Mouse (Mus musculus): ENCODE results near the gene Palm. TPM values are rescaled to one million over a fixed set of nuclear protein-coding genes. Genes with fewer than 3 reads are reported as not detected.

Palm gene
- polyA plus RNA-seq, 2 experiments from 2014 or later, result 0.55 to 0.95 TPM

DNA sequence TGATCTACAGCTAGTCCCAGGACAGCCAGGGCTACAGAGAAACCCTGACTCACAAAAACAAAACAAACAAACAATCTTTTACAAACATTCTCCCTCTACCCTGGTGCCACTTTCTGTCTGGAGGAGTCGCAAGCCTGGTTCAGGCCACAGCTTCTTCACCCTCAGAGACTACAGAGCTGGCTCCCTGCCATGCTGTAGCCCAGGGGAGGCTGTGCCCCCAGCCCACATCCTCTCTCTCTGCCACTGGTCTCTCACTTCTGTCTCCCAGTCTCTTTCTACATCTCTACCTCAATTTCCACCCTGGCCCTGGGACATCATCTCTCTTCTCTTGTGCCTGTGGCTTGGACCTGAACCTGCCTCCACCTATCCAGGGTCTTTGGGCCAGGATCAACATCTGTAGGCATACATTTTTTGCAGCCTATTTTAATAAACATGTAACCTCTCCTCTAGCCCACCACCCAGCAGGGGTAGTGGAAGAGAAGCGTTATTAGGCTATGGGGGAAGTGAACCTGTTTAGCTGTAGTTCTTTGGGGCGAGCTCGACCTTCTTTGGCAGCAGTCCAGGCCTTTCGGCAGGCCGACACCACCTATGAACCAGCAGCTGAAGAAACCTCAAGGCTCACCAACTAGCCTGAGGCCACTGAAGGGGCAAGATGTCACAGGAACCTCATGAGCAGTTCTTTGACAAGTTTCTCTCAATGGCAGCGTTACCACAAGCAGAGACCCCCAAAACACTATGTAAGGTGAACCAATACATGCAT is 38.8 kb downstream of the Palm start:
- no peak for ATAC-seq

DNA sequence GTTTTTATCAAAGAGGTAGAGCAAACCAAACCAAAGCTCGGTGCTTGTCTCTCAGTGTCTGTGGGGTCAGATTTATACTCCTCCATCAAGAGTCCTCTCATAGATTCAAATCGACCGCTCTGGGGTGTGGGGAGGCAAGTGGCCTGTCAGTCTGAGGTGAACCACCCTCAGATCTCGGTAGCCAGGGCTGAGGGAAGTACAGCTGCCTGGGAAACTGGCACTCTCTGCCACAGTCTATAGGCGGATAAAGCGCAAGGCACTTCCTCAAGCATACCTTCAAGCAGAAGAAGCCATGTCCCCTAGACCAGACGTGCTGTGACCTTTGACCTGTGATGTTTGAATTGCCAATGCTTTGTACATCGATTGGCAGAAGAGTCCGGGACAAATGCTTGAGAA is 39.4 kb downstream of the Palm start:
- ATAC-seq, result no peak

DNA sequence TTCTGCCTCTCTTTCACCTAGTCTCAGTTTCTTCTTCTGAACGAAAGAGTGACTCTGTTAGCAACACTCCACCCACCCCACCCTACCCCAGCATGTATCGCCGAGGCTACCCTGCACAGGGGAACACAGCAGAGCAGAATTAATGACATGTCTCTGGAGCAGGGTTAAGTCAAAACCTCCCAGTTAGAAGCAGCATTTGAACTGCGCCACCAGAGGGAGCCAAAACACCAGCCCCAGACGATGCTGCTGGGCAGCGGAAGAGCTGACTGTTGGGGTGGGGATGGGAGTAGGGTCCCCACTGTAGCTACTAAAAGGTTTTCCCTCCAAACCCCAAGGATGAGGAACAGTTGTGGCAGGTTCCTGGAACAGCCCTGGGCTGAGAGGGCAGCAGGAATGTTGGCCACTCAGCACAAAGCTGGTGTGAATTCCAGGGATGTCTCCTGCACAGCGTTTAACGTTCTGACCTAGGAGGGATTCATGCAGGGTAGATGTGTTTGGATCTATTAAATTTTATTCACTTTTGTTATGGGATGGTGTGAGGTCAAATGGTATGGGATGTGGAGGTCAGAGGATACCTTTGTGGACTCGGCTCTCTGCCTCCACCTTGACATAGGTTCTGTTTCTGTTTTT is 41.5 kb downstream of the Palm start:
- ATAC-seq, result peak; percentile 59

DNA sequence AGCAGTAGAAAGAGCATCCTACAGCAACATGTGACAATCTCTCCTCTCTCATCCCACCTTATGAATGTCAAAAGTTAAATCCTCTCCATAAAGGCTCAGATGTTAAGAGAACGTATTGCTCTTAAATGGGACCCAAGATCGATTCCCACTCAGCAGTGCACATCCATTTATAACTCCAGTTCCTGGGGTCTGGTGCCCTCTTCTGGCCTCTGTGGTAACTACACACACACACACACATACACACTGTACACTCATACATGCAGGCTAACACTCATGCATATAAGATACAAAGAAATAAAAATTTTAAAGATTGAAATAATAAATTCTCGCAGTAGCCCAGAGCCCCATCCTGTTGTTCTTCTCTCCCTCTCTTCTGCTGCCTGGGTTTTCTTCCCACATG is 43.5 kb downstream of the Palm start:
- ATAC-seq, result no peak

DNA sequence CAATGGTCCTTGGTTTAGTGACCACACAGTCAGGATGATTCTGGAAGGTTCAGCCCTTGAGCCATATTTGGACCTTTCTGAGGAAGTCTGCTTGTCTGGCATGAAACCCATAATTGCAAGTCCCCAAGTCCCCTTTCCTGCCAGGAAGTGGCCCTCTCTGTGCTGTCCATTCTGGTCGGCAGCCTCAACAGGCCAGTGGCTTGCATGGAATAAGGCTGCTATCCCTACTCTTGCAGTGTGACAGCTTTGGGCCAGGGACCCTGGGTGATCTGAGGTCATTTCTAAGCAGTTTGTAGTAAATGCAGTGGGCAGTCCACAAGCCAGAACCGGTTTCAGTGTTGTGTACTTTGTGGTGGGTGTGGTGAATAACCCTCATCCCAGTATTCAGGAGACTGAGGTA is 44.8 kb downstream of the Palm start:
- ATAC-seq, result no peak

DNA sequence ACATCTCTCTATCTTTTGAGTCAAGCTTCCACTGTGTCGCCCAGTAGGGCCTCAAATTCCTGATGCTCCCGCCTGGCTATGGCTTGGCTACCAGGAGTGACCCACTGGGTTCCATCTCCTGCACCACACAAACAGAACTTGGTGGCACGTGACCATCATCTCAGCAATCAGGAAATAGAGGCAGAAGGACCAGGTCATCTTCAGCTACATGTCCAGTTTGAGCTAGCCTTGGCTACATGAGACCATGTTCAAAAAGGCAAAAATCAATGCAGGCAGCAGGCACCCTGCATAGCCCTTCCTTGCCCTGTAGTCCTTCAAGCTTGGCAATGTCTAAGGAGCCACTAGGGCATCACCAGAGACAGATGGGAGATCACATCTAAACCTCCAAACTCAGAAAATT is 46.7 kb downstream of the Palm start:
- no peak for ATAC-seq

DNA sequence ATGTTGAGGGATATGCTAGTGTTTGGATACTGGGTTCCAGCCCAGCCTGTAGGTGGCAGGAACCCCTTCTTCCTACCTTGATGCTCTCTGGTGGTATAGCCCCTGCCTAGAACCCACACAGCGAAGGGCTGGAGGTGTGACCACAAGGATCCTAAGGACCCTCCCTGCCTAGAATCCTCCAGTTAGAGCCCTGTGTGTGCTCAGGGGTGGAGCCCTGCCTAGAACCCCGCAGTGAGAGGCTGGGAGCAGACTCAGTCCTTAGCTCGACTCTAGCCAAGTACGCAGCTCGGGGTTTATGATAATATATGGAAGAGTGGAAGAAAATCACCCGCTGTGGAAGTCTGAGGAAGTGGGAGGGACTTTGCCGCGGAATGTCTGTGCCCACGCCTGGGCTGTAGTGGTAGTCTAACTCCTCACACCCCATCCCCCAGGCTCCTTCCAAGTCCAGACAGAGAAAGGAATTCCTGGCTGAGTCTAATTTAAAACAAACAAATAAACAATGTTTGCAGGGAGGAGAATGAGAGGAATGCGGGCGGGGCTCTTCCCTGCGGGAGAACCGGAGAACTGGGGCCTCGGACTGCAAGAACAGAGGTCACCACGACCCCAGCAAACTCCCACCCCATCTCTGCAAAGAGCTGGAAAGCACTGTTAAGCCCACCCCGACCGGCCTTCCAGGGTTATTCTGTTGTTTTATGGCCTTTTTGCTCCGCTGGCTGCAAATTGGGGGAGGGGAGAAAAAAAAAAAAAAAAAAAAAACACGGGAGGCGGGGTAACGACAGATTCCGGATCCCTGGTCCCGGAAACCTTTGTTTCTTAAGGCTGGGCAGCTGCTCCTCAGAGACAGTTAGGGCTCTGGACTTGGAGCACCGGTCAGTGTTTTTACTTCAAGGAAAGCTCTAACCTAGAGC is 47.5 kb downstream of the Palm start:
- no peak for ATAC-seq

DNA sequence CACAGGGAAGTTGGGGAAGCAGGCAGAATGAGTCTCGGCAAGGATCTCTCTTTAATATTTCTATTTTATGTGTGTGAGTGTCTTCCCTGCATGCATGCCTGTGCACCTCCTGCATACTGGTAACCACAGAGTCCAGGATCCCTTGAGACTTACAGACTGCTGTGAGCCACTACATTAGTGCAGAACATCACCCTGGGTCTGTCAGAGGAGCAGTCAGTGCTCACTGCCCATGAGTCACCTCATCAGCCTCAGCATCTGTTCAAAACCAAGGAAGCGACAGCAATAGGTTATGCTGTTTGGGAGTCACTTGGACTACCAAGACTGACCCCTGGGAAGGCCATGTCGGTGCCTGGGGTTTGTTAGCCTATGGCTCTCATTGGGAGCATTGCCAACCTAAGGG is 49.0 kb downstream of the Palm start:
- no peak for ATAC-seq

DNA sequence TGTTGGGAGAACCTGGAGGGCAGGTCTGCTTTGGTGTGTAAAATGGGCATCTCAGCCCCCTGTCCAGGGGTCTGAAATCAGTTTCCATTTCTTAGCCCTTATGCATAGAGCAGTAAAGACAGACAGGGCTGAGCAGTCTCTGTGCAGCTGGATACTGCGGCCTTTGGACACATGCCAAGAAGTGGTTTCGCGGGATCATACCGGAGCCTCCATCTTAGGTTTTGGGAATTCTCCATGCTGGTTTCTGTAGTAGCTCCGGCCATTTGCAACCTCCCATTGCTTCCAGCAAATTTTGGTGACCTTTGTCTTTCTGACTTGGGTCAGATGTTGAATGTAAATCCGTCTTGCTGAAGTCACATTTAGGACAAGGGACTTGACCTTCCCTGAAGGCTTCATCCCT is 50.1 kb downstream of the Palm start:
- no peak for ATAC-seq

DNA sequence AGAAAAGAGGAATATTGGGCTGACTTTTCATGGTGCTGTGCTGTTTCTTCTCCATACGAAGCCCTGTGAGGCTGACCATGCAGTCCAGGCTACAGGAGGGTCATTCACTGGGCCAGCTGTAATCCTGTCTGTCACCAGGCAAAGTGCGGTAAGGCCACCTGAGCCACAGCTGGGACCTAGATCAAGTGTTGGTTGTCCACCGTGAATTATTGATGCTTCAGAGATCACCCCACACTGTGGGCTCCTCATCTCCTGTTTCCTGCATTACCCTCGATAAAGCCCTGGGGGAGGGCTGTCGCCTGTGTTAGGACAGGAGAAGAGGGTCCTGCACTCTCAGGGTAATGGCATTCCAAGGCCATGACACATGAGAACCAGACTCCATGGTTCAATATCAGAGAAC is 53.2 kb downstream of the Palm start:
- no peak for ATAC-seq

DNA sequence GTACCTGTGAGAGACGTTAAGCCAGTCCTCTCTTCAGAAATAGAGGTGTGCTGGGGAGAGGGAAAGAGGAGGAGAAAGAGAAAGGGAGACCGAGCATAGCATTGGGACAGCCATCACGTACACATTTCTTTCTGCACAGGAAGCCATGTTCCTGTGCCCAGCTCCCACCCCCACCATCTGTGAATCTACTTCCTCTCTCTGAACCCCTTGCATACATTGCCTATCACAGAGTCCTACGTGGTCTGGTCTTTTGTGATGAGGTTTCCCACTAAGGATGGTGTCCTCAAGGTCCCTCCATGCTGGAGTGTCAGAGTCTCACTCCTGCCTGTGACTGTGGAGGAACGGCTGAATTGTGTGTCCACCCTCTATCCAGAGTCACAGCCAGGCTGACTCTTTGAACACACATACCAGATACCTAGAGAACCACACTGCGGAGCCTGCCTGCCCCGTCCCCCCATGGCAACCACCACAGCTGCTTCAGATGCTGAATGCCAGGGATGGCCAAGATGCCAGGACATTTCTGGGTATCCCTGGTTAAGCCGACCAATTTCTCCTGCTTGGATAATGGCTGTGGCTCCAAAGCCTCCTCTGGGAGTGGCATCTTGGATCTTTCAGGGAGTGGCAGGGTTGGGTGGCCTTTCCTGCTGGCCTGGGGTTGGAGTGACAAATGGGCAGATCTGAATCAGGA is 56.7 kb downstream of the Palm start:
- no peak for ATAC-seq

DNA sequence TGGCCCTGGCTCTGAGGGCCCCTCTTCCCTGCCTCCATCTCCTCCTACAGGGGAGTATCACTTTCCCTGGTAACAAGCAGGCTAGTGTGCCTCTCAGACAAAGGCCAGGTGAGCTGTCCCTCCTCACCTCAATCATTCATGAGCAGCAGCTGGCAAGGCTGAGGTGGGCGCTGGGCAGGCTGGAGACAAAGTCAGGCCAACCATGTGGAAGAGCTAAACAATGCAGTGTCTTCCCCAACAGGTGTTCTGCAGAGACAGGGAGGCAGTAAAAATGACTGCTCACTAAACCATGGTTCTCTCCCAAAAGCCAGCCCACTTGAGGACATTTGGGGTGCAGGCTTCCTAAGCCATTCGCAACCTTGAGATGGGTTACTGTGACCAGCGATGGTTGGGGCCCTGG is 58.3 kb downstream of the Palm start:
- ATAC-seq, result no peak

DNA sequence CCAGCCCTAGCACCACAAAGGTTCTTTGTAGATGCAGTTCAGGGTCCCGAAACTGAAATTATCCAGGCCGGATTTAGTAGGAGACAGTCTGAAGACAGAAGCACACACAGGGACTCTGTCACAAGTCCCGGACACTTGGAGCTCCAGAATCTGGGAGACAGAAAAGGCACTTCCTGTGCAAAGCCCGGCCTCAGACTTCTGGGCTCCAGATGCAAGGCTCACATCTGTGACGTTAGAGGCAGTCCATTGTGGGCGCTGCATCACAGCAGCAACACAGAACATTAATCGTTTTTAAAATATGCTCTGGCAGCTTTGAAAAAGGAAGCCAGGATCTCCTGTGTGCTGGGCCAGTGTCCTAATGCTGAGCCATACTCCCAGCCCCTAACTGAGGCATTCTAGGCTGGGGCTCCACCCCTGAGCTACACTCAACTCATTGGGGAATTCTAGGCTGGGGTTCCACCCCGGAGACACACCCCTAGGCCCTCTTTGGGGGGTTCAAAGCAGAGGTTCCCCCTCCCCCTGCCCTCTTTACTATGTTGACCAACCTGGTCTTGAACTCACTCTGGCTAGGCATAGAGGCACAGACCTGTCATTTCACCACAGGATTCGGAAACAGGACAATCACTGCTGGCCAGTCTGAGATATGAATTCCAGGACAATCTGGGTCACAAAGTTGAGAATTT is 58.9 kb downstream of the Palm start:
- no peak for ATAC-seq

DNA sequence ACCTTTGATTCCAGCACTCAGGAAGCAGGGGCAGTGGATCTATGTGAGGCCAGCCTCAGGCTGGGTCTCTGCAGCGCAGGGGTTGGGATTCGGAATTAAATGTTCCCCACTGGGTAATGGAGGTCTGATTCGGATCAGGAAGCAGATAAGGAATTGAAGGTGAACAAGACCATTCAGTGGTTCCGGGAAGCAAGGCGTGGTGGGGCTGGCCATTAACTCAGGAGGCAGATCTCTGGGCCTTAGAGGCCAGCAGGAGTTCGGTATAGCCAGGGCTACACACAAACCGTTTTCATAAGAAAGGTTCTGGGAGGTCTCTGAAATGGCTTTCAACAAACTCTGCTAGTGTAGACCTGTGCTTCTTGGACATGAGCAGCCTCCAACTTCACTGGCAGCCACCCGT is 59.5 kb downstream of the Palm start:
- no peak for ATAC-seq

DNA sequence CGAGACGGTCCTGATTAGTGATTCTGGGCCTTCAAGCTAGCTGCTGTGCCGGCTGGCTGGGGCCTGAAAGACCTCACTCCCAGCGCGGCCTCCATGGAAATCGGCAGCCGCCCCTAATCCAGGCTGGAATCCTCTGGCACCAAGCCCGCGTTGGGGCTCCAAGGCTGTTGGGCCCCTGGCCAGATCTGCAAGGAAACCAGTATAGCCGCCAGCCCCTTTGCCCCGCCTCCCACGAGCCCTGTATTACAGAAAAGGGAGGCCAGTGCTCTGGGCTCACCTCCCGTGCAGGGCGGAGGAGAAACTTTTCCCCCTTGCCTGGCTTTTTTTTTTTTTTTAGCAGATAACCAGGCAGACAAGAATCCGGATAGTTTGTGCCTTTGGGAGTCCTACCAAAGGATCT is 60.0 kb downstream of the Palm start:
- no peak for ATAC-seq

DNA sequence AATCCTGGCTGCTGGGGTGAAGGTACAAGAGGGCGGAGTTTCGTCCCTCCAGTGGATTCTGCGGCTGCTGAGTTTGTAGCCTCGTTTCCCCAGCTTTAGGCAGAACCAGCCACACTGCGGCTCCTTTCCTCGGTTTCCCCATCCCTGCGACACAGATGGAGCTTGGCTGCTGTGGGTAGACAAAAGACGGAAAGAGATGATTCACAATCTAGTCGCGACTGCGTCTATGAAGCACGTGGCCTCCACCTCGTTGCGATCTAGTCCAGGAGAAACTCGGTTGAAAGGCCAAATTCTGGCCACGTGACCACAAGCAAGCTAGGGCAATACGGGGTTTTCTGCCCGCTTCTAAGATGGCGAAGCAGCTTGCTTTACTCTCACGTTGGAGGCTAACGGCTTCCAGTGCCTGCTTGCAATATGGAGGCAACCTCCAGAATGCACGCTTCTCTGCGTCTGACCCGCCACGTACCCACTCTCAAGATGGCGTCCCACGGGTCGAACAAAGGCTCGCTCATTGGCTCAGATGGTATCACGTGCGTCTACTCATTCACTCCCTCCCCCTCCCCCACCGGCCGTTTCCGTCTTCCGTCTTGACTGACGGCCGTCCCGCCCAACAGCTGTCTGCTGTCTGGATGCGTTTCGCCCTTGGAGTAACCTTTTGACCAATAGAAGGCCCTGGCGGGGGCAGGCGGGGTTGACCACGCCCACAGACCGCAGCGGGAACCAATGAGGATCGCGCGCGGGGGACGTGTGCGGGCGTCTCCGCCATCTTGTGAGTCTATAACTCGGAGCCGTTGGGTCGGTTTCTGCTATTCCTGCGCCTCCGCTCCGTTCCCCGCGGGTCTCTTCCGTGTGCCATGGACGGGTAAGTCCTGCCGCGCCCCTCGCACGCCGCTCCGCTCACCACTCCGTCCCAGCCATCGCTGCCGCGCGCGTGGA is 60.8 kb downstream of the Palm start, which contains the start of gene Ptbp1:
Ptbp1 (plus strand) TSS at position 568 of the 936 bp plus-strand sequence.
- ATAC-seq, result peak; percentile 80

DNA sequence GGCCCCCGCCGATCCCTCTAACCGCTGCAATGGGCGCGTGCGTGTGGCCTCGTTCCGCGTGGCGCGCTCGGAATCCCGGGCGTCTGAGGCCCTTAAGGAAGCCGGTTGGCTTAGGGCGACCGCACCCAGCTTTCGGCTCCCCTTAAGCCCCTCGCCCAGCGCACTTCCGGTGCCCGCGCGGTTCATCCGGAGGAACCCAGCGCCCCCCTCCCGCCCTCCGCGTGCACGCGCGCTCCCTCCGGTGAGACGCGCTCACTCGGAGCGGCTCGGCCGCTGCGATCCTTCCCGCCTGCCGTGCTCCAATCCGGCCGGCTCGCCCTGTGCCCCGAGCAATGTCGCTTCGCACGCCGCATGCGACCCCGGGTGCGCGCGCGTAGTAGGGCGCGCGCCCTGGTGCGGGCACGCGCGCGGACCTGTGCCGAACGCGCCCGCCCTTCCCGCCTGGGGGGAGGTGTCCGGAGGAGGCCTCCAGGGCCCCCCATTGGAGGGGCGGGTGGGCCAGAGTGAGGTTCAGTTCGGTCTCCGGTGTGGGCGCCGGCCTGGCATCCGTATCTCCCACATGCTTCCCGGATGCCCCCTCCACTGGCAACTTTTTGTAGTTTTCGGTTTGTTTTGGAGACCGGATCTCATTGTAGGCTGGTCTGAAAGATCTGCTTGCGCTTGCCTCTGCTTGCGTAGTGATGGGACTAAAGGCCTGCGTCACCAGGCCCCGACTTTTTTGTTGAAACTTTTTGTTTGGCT is 61.6 kb downstream of the Palm start:
- ATAC-seq, result peak; percentile 25

DNA sequence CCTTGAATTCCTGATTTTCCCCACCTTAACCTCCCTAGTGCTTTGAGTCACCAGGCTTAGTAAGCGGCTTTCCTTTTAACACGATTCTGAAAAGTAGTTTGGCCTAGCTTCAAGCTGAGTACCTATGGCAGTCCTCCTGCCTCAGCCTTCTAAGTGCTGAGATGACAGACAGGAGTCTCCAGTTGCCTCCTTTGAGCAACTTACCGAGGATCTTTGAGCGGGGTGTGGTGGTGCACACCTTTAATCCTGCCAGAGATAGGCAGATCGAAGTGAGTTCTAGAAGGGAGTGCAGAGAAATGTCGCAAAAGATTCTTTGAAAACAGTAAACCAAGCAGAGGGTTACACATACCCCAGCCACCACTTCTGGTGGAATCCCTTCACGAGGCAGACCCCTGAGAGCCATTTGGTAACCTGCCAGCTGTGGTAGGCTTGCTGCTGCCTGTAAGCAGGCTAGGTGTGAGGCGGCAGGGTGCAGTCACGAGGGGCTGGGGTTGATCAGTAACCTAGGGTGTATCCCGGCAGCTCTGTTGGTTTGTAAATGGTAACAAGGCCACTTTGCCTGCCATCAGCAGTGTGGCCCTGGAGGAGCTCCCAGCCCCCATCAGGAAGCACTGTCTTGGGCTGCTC is 62.3 kb downstream of the Palm start:
- ATAC-seq, result no peak

DNA sequence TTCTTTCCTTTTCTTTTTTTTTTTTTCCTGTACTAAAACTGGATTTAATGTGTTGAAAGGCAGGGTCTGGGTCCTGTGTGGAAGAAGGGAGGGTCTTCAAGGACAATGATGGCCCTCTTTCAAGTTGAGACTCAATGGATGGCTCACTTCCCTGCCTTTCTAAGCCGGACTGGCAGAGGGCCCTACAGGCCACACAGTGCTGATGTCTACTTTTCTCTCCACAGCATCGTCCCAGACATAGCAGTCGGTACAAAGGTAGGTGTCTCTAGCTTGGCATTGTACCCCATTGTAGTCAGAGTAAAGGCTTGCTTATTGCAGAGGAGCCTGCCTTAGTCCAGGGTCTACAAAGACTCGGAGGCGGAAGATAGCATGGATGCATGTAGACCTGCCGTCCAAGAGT is 62.9 kb downstream of the Palm start:
- ATAC-seq, result no peak

All from activated CD4-positive, CD25-positive, alpha-beta regulatory T cell, adult 4 months (primary cell).